Mouse (Mus musculus): ENCODE data around the gene Krtcap3. TPM values are rescaled to one million over a fixed set of nuclear protein-coding genes. Genes with fewer than 3 reads are reported as not detected.

The Krtcap3 gene
- polyA plus RNA-seq, 1 experiment from 2014 or later: 12.4 TPM

DNA sequence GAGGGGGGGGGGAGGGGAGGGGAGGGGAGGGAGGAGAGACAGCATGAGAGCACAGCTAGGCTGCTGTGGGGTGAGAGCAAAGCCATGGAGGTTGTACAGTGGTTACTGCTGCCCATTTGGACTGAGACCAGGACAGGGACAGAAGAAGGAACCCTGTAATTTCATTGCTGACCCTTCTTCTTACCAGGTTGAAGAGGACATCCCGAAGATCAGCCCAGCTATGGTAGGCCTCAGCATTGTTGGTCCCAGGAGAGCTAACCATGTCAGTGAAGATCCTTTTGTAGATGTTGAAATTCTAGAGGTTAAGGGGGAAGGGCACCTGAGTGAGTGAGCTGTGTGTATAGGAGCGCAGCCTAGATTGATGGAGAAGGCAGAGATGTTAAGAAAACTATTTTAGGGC is 3.9 kb downstream of the Krtcap3 start:
- WGBS: 93% methylated on average over 2 of the region's 2 CpGs
- H3K36me3 ChIP-seq (replicated peaks; ENCODE audit: control insufficient read depth, insufficient read depth, low read depth, low read length): no peaks in the 10 kb centered on the region; the same call in none of the 2 replicates
- H3K27ac ChIP-seq (replicated peaks; ENCODE audit: low read depth, low read length): no peak overlapping the region
- no peak for DNase-seq (ENCODE audit: low spot score)
- no peak overlapping the region for H3K9ac ChIP-seq (replicated peaks; ENCODE audit: low read length)
- no peak overlapping the region for H3K4me2 ChIP-seq (ENCODE audit: low read depth, low read length)
- H3K9me3 ChIP-seq (replicated peaks; ENCODE audit: control insufficient read depth, low read length): no peaks in the 10 kb centered on the region
- H3K4me3 ChIP-seq (ENCODE audit: low read depth, low read length): no peak overlapping the region
- peaks cover 13% of the 10 kb centered on the region for H3K4me1 ChIP-seq (ENCODE audit: control insufficient read depth, insufficient read depth, low read length)
- no peak for ATAC-seq (replicated peaks; ENCODE audit: insufficient number of reproducible peaks, low FRiP score, low TSS enrichment, low read depth)
- no peaks in the 10 kb centered on the region for H3K27me3 ChIP-seq (ENCODE audit: control insufficient read depth, insufficient read depth, low read length)

DNA sequence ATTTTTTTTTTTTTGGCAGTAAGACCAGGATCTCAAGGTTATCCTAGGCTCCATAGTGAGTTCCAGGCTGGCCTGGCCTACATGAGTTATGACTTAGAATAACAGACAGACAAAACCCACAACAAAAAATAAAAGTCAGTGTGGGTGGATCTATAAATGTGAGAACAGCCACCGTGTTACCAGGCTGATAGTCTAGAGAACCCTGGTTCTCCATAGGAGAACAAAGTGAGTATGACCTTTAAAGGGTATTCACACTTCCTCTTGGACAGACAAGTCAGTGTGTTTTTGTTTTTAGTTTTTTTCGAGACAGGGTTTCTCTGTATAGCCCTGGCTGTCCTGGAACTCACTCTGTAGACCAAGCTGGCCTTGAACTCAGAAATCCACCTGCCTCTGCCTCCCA is 4.5 kb downstream of the Krtcap3 start:
- Histone ChIP-seq H3K36me3 (replicated peaks; ENCODE audit: control insufficient read depth, insufficient read depth, low read depth, low read length) (no peaks in the 10 kb centered on the region; the same call in none of the 2 replicates), H3K27me3 (ENCODE audit: control insufficient read depth, insufficient read depth, low read length) (no peaks in the 10 kb centered on the region), H3K4me2 (ENCODE audit: low read depth, low read length) (no peak overlapping the region), H3K4me3 (ENCODE audit: low read depth, low read length) (no peak overlapping the region), H3K9ac (replicated peaks; ENCODE audit: low read length) (no peak overlapping the region), H3K27ac (replicated peaks; ENCODE audit: low read depth, low read length) (no peak overlapping the region), H3K4me1 (ENCODE audit: control insufficient read depth, insufficient read depth, low read length) (peaks cover 11% of the 10 kb centered on the region), H3K9me3 (replicated peaks; ENCODE audit: control insufficient read depth, low read length) (no peaks in the 10 kb centered on the region)
- ATAC-seq (replicated peaks; ENCODE audit: insufficient number of reproducible peaks, low FRiP score, low TSS enrichment, low read depth) (no peak), DNase-seq (ENCODE audit: low spot score) (no peak)
- WGBS: 88% methylated on average over 2 of the region's 2 CpGs

DNA sequence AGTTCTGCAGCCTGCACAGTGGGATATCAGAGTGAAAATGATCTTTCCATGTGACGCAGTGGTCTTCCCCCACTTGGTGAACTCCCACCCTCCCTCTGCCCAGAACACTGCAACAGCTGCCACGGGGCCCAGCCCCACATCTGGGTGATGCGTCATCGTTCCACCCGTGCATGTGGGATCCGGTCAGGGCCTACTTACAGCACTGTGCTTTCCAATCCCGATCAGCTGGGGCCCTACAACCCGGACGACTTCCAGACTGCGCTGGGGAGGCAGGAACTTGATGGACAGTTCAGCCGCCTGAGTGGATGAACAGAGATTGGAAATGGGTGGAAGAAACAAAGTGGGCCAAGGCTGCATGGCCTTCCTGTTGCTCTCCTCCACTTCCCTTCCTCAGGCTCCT is 6.1 kb downstream of the Krtcap3 start:
- H3K4me1 ChIP-seq (ENCODE audit: control insufficient read depth, insufficient read depth, low read length): no peaks in the 10 kb centered on the region; the same call in 1 of the 2 replicates
- H3K36me3 ChIP-seq (replicated peaks; ENCODE audit: control insufficient read depth, insufficient read depth, low read depth, low read length): no peaks in the 10 kb centered on the region; the same call in none of the 2 replicates
- no peak for ATAC-seq (replicated peaks; ENCODE audit: insufficient number of reproducible peaks, low FRiP score, low TSS enrichment, low read depth)
- WGBS: 86% methylated on average over 11 of the region's 11 CpGs
- no peak overlapping the region for H3K4me3 ChIP-seq (ENCODE audit: low read depth, low read length)
- DNase-seq (ENCODE audit: low spot score): no peak
- H3K9me3 ChIP-seq (replicated peaks; ENCODE audit: control insufficient read depth, low read length): no peaks in the 10 kb centered on the region
- H3K9ac ChIP-seq (replicated peaks; ENCODE audit: low read length): no peak overlapping the region
- no peak overlapping the region for H3K4me2 ChIP-seq (ENCODE audit: low read depth, low read length)
- no peaks in the 10 kb centered on the region for H3K27me3 ChIP-seq (ENCODE audit: control insufficient read depth, insufficient read depth, low read length)
- no peak overlapping the region for H3K27ac ChIP-seq (replicated peaks; ENCODE audit: low read depth, low read length)

DNA sequence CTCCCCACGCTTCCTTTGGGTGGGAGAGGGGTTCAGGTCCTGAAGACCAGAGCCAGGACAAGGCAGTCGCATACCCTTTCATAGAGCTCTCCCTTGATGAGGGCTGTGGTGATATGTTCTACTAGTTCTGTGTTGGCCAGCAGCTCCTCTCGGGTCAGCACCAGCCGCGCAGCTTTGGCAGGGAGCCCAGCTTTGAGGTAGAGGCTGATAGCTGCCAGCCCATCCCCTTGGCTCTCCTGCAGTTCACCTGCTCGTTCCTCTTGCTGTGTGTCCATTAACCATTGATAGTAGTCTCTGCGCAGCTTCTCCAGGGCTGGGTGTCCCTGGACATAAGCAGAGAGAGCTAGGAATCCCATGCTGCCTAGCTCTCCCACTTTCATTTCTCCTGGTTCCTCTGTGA is 14.6 kb downstream of the Krtcap3 start:
- H3K27ac ChIP-seq (replicated peaks; ENCODE audit: low read depth, low read length): no peak overlapping the region
- H3K4me2 ChIP-seq (ENCODE audit: low read depth, low read length): no peak overlapping the region
- no peaks in the 10 kb centered on the region for H3K4me1 ChIP-seq (ENCODE audit: control insufficient read depth, insufficient read depth, low read length)
- ATAC-seq (replicated peaks; ENCODE audit: insufficient number of reproducible peaks, low FRiP score, low TSS enrichment, low read depth): no peak
- H3K9me3 ChIP-seq (replicated peaks; ENCODE audit: control insufficient read depth, low read length): no peaks in the 10 kb centered on the region
- H3K27me3 ChIP-seq (ENCODE audit: control insufficient read depth, insufficient read depth, low read length): no peaks in the 10 kb centered on the region
- no peak overlapping the region for H3K4me3 ChIP-seq (ENCODE audit: low read depth, low read length)
- H3K9ac ChIP-seq (replicated peaks; ENCODE audit: low read length): no peak overlapping the region
- WGBS: 90% methylated on average over 7 of the region's 7 CpGs
- no peak for DNase-seq (ENCODE audit: low spot score)
- no peaks in the 10 kb centered on the region for H3K36me3 ChIP-seq (replicated peaks; ENCODE audit: control insufficient read depth, insufficient read depth, low read depth, low read length)

DNA sequence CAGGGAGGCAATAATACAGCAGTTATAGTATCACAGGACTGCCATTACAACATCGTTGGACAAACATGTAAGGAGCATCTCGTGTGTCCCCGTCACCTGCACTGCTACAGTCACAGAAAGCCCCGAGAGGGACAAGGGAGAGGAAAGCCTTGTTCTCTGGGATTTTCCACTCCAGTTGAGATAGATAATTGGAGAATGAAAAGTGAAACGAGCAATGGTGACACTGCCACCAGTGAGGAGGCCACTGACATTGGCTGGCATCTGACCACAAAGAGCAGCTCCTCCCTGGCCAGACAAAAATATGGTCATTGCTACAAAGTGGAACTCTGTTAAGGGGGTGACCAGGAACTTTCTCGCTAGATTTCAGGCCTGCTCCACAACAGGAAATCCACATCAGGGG is 16.2 kb downstream of the Krtcap3 start:
- Histone ChIP-seq H3K9ac (replicated peaks; ENCODE audit: low read length) (no peak overlapping the region), H3K27me3 (ENCODE audit: control insufficient read depth, insufficient read depth, low read length) (no peaks in the 10 kb centered on the region), H3K4me2 (ENCODE audit: low read depth, low read length) (no peak overlapping the region), H3K4me3 (ENCODE audit: low read depth, low read length) (no peak overlapping the region), H3K36me3 (replicated peaks; ENCODE audit: control insufficient read depth, insufficient read depth, low read depth, low read length) (no peaks in the 10 kb centered on the region), H3K9me3 (replicated peaks; ENCODE audit: control insufficient read depth, low read length) (no peaks in the 10 kb centered on the region), H3K27ac (replicated peaks; ENCODE audit: low read depth, low read length) (no peak overlapping the region), H3K4me1 (ENCODE audit: control insufficient read depth, insufficient read depth, low read length) (no peaks in the 10 kb centered on the region)
- WGBS: 74% methylated on average over 6 of the region's 6 CpGs
- DNase-seq (ENCODE audit: low spot score): no peak
- ATAC-seq (replicated peaks; ENCODE audit: insufficient number of reproducible peaks, low FRiP score, low TSS enrichment, low read depth): no peak

DNA sequence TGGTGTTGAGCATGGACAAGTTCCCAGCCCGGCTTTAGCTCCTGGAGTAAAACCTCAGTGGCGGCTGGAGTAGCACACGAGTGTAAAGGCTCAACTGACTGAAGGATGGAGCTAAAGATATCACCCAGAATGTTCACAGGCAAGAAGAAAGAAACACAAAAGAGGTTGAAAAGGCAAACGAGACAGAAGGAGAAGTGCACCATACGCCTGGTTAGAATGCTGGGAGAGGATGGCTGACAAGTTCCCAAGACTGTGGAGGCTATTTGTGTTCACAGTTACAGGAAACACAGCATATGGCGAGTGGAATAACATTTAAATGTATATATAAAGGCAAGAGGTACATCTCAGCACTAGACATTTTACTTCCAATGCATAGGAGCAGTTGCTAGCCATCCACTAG is 21.5 kb downstream of the Krtcap3 start:
- Histone ChIP-seq H3K4me3 (ENCODE audit: low read depth, low read length) (no peak overlapping the region), H3K27ac (replicated peaks; ENCODE audit: low read depth, low read length) (no peak overlapping the region), H3K9me3 (replicated peaks; ENCODE audit: control insufficient read depth, low read length) (no peaks in the 10 kb centered on the region), H3K27me3 (ENCODE audit: control insufficient read depth, insufficient read depth, low read length) (no peaks in the 10 kb centered on the region), H3K4me2 (ENCODE audit: low read depth, low read length) (no peak overlapping the region), H3K36me3 (replicated peaks; ENCODE audit: control insufficient read depth, insufficient read depth, low read depth, low read length) (no peaks in the 10 kb centered on the region), H3K9ac (replicated peaks; ENCODE audit: low read length) (no peak overlapping the region), H3K4me1 (ENCODE audit: control insufficient read depth, insufficient read depth, low read length) (no peaks in the 10 kb centered on the region)
- no peak for ATAC-seq (replicated peaks; ENCODE audit: insufficient number of reproducible peaks, low FRiP score, low TSS enrichment, low read depth)
- WGBS: 90% methylated on average over 6 of the region's 6 CpGs
- no peak for DNase-seq (ENCODE audit: low spot score)

DNA sequence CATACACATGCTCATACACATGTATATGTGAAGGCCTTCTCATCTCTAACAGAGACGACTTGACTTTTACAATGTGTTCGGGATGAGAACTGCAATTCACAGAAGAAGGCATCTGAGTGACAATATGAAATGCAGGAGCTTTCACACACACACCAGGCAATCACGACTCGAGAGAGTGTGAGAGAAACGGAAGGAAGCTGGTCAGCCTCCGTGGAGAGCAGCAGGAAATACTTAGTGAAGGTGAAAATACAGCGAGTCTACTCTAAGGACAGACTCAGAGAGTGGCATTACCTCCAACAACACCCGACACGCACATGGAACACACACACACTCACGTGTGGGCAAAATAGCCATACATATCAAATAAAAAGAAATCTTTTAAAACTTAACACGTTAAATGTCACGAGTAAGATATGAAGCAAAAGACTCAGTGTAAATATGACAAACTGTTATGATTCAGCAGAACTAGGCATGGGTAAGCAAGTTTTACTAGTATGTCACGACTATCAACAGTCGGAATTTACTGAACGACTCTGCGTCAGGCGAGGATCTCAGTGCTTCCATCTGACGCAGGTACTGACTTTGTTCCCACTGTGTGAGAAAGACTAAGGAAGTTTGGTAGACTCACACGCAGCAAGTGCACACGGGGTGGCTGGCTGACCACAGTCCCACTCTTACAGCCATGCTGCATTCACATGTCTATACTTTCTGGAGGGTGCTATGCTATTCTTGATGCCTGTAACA is 27.9 kb downstream of the Krtcap3 start:
- DNase-seq (ENCODE audit: low spot score) (no peak), ATAC-seq (replicated peaks; ENCODE audit: insufficient number of reproducible peaks, low FRiP score, low TSS enrichment, low read depth) (no peak)
- no peaks in the 10 kb centered on the region for H3K9me3 ChIP-seq (replicated peaks; ENCODE audit: control insufficient read depth, low read length)
- H3K27ac ChIP-seq (replicated peaks; ENCODE audit: low read depth, low read length): no peak overlapping the region
- H3K9ac ChIP-seq (replicated peaks; ENCODE audit: low read length): no peak overlapping the region
- WGBS: 87% methylated on average over 20 of the region's 20 CpGs
- H3K4me3 ChIP-seq (ENCODE audit: low read depth, low read length): no peak overlapping the region
- no peaks in the 10 kb centered on the region for H3K27me3 ChIP-seq (ENCODE audit: control insufficient read depth, insufficient read depth, low read length)
- H3K4me2 ChIP-seq (ENCODE audit: low read depth, low read length): no peak overlapping the region
- no peaks in the 10 kb centered on the region for H3K4me1 ChIP-seq (ENCODE audit: control insufficient read depth, insufficient read depth, low read length)
- H3K36me3 ChIP-seq (replicated peaks; ENCODE audit: control insufficient read depth, insufficient read depth, low read depth, low read length): no peaks in the 10 kb centered on the region; the same call in 1 of the 2 replicates

DNA sequence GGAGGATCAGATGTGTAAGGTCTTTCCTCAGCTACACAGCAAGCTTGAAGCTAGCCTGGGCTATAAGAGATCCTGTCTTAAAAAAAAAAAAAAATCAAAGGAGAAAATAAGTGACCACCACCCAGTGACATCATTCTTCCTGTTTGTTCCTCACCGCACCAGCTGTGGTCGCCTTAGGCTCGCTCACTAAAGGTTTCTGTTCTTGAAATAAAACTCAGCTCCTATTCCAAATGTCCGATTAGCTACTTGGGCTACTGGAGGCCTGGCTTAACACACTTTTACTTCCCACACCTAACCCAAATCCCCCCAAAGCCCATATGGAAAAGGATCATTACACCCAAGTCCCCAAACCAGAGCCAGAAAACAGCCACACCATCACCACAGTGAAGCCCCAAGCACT is 36.7 kb downstream of the Krtcap3 start:
- ATAC-seq (replicated peaks; ENCODE audit: insufficient number of reproducible peaks, low FRiP score, low TSS enrichment, low read depth) (no peak), DNase-seq (ENCODE audit: low spot score) (no peak)
- Histone ChIP-seq H3K4me1 (ENCODE audit: control insufficient read depth, insufficient read depth, low read length) (no peaks in the 10 kb centered on the region), H3K27me3 (ENCODE audit: control insufficient read depth, insufficient read depth, low read length) (no peaks in the 10 kb centered on the region), H3K4me2 (ENCODE audit: low read depth, low read length) (no peak overlapping the region), H3K9me3 (replicated peaks; ENCODE audit: control insufficient read depth, low read length) (no peaks in the 10 kb centered on the region), H3K9ac (replicated peaks; ENCODE audit: low read length) (no peak overlapping the region), H3K27ac (replicated peaks; ENCODE audit: low read depth, low read length) (no peak overlapping the region), H3K36me3 (replicated peaks; ENCODE audit: control insufficient read depth, insufficient read depth, low read depth, low read length) (no peaks in the 10 kb centered on the region; the same call in 1 of the 2 replicates), H3K4me3 (ENCODE audit: low read depth, low read length) (no peak overlapping the region)
- WGBS: 77% methylated on average over 4 of the region's 4 CpGs

Measured in embryonic facial prominence, embryonic 11.5 days (tissue).